Mouse (Mus musculus) lung, adult 2 months (tissue): ENCODE results near the gene Gm20662. TPM values are rescaled to one million over a fixed set of nuclear protein-coding genes. Genes with fewer than 3 reads are reported as not detected.

ENCODE experiments used
- DNase-seq: peaks from one replicate; pipeline ENCODE4 v3.0.0; 2022
- H3K4me1 ChIP-seq: fragments of 200-500 bp; 2 replicates; pipeline ENCODE4 v1.6.1; 2011; ENCODE audit warnings: low read length; ENCODE audit not compliant: control insufficient read depth, insufficient read depth
- H3K4me3 ChIP-seq: fragments of 200-500 bp; replicated peaks from 2 replicates; pipeline ENCODE3; 2011; ENCODE audit warnings: low read depth, mild to moderate bottlenecking, control low read depth, low read length; ENCODE audit errors: extremely low read depth
- CTCF ChIP-seq: fragments of 200-500 bp; IDR thresholded peaks from 2 replicates; pipeline ENCODE4 v1.5.1; 2011; ENCODE audit warnings: mild to moderate bottlenecking, low read length, control low read depth; ENCODE audit not compliant: insufficient read depth
- POLR2A ChIP-seq: fragments of 200-500 bp; IDR thresholded peaks from 2 replicates; pipeline ENCODE4 v1.6.1; 2011; ENCODE audit warnings: low read depth, mild to moderate bottlenecking, control low read depth, low read length, borderline replicate concordance; ENCODE audit errors: extremely low read depth
- WGBS: fragments of 180-500 bp; shearing (Covaris S2); methylation state at CpG from one replicate; pipeline ENCODE4 v1.1.7; 2018; 5-methylcytosine and 5-hydroxymethylcytosine counted together
- polyA plus RNA-seq: library from polyadenylated mRNA; depleted of rRNA; stranded (reverse); fragments of >200 nt; gene quantifications from 2 replicates; pipeline ENCODE4 v1.2.3, GENCODE M21; 2012

Gene Gm20662
- polyA plus RNA-seq, 1 experiment, result 11.5 TPM

GRCm38 (mm10) chr9:108049016-108049455, 52.9 kb downstream of the Gm20662 start, which contains the start of gene Gmppb:
TSS of gene Gmppb (plus strand) at chr9:108049242.
- peak within 1 kb of the TSS; percentile 99 for H3K4me3 ChIP-seq
- TF ChIP-seq CTCF (no peak), POLR2A (peak; percentile 86; the same call in 1 of the 2 replicates)
- under 1% methylated on average over 39 of the region's 39 CpGs for WGBS
- DNase-seq, result peak; percentile 93
- peaks cover 9% of the 10 kb centered on the region for H3K4me1 ChIP-seq

GRCm38 (mm10) chr9:108049561-108050251, 53.6 kb downstream of the Gm20662 start:
- DNase-seq, result no peak
- Histone ChIP-seq H3K4me3 (peak overlapping the region; percentile 99), H3K4me1 (peaks cover 9% of the 10 kb centered on the region)
- TF ChIP-seq CTCF, result no peak
- no peak for TF ChIP-seq POLR2A
- WGBS, result 36% methylated on average over 15 of the region's 15 CpGs

- TF ChIP-seq POLR2A (no peak), CTCF (no peak)
- no peak overlapping the region for H3K4me3 ChIP-seq
- DNase-seq, result no peak
- WGBS, result 88% methylated on average over 15 of the region's 15 CpGs
- peaks cover 9% of the 10 kb centered on the region for H3K4me1 ChIP-seq
Observed at GRCm38 (mm10) chr9:108051184-108051930, 55.2 kb downstream of the Gm20662 start.

GRCm38 (mm10) chr9:108051931-108052220, 55.7 kb downstream of the Gm20662 start:
- H3K4me1 ChIP-seq, result peaks cover 9% of the 10 kb centered on the region
- 75% methylated on average over 4 of the region's 4 CpGs for WGBS
- no peak for TF ChIP-seq POLR2A
- TF ChIP-seq CTCF, result no peak
- no peak for DNase-seq
- H3K4me3 ChIP-seq, result no peak overlapping the region

GRCm38 (mm10) chr9:108052411-108052810, 56.3 kb downstream of the Gm20662 start:
- H3K4me1 ChIP-seq, result peaks cover 9% of the 10 kb centered on the region
- 71% methylated on average over 7 of the region's 7 CpGs for whole genome bisulfite sequencing
- H3K4me3 ChIP-seq, result no peak overlapping the region
- TF ChIP-seq CTCF (no peak), POLR2A (no peak)
- no peak for DNase-seq

GRCm38 (mm10) chr9:108052885-108053664, 56.9 kb downstream of the Gm20662 start, which contains the start of gene Amigo3:
TSS of gene Amigo3 (plus strand) at chr9:108053159.
- Histone ChIP-seq H3K4me3 (no peak within 1 kb of the TSS), H3K4me1 (peaks cover 9% of the 10 kb centered on the region)
- TF ChIP-seq CTCF (peak; percentile 85), POLR2A (peak; percentile 38; the same call in 1 of the 2 replicates)
- peak; percentile 97 for DNase-seq
- WGBS, result 51% methylated on average over 20 of the region's 20 CpGs

- TF ChIP-seq POLR2A (no peak), CTCF (no peak)
- H3K4me1 ChIP-seq, result peaks cover 9% of the 10 kb centered on the region
- no peak for DNase-seq
- 79% methylated on average over 15 of the region's 15 CpGs for WGBS
- H3K4me3 ChIP-seq, result no peak overlapping the region
Observed at GRCm38 (mm10) chr9:108053665-108054225, 57.6 kb downstream of the Gm20662 start.

- DNase-seq, result no peak
- WGBS, result 87% methylated on average over 22 of the region's 22 CpGs
Observed at GRCm38 (mm10) chr9:108054331-108055040, 58.3 kb downstream of the Gm20662 start.

More at GRCm38 (mm10) chr9:108054331-108055040, 58.3 kb downstream of the Gm20662 start:
- TF ChIP-seq CTCF, result no peak
- TF ChIP-seq POLR2A, result no peak
- Histone ChIP-seq H3K4me1 (peaks cover 7% of the 10 kb centered on the region), H3K4me3 (no peak overlapping the region)
